Mouse (Mus musculus): ENCODE results near the gene Dchs2. TPM values are rescaled to one million over a fixed set of nuclear protein-coding genes. Genes with fewer than 3 reads are reported as not detected.

Gene Dchs2
- not detected for total RNA-seq (2023)

DNA sequence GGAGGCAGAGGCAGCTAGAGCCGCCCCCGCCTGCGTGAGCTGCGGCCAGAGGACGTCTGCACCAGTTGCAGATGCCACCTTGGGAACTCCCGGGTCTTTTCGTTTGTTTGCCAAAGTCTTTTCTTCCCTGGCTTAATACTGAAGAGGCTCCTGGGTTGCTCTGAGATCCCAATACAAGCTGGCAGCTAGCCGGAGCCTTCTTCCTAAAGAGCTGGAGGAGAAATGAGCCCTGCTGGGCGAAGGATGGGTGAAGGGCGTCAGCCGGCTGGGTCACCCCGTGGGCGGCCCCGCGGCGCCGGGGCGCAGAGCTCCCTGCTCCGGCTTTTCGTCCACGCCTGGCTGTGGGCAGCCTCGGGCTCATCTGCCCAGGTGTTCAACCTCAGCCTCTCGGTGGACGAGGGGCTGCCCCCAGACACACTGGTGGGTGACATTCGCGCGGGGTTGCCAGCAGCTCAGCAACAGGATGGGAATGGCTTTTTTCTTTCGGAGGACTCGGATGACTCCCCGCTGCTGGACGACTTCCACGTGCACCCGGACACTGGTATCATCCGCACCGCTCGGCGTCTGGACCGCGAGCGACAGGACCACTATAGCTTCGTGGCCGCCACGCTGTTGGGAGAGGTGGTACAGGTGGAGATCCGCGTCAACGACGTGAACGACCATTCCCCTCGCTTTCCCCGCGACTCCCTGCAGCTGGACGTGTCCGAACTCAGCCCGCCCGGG is at the start of gene Dchs2:
Gene Dchs2, plus strand, starts transcription at position 223 of the 723 bp plus-strand sequence.

Other genes starting within 250 kb of the Dchs2 start
- gene Lrat, start 224.0 kb upstream of the Dchs2 start, total RNA-seq (2023) = not detected
- not detected for gene Fgg, start 120.2 kb upstream of the Dchs2 start, total RNA-seq (2023)
- not detected for gene Fga, start 101.9 kb upstream of the Dchs2 start, total RNA-seq (2023)
- gene Fgb, start 78.1 kb upstream of the Dchs2 start, total RNA-seq (2023) = not detected
- 57.8 TPM for gene Plrg1, start 72.4 kb upstream of the Dchs2 start, total RNA-seq (2023)